Mouse (Mus musculus): ENCODE data around the gene Hal. TPM values are rescaled to one million over a fixed set of nuclear protein-coding genes. Genes with fewer than 3 reads are reported as not detected.

The Hal gene
- polyA plus RNA-seq, 1 experiment from 2014 or later = 3.4 TPM

- WGBS = 83% methylated on average over 14 of the region's 14 CpGs
- no peaks in the 10 kb centered on the region for H3K4me1 ChIP-seq
Measured at GRCm38 (mm10) chr10:93564518-93565090, 76.0 kb downstream of the Hal start.

GRCm38 (mm10) chr10:93567066-93567465, 78.5 kb downstream of the Hal start:
- Histone ChIP-seq H3K36me3 (no peaks in the 10 kb centered on the region), H3K4me3 (replicated peaks) (no peak overlapping the region), H3K9ac (no peak overlapping the region), H3K27ac (replicated peaks) (no peak overlapping the region), H3K27me3 (no peaks in the 10 kb centered on the region), H3K4me2 (replicated peaks) (no peak overlapping the region), H3K9me3 (replicated peaks) (no peaks in the 10 kb centered on the region), H3K4me1 (no peaks in the 10 kb centered on the region)
- no peak for ATAC-seq (ENCODE audit: insufficient number of reproducible peaks, low FRiP score, low TSS enrichment, low read depth)
- WGBS = 74% methylated on average over 10 of the region's 10 CpGs

More at GRCm38 (mm10) chr10:93564518-93565090, 76.0 kb downstream of the Hal start:
- Histone ChIP-seq H3K9me3 (replicated peaks) (no peaks in the 10 kb centered on the region), H3K36me3 (no peaks in the 10 kb centered on the region), H3K27ac (replicated peaks) (no peak overlapping the region), H3K4me2 (replicated peaks) (no peak overlapping the region), H3K27me3 (no peaks in the 10 kb centered on the region), H3K4me3 (replicated peaks) (no peak overlapping the region), H3K9ac (no peak overlapping the region)
- no peak for ATAC-seq (ENCODE audit: insufficient number of reproducible peaks, low FRiP score, low TSS enrichment, low read depth)

- no peak overlapping the region for H3K9ac ChIP-seq
- WGBS = 91% methylated on average over 11 of the region's 11 CpGs
- no peaks in the 10 kb centered on the region for H3K9me3 ChIP-seq (replicated peaks)
- H3K36me3 ChIP-seq = no peaks in the 10 kb centered on the region
- no peak overlapping the region for H3K4me2 ChIP-seq (replicated peaks)
- H3K4me3 ChIP-seq (replicated peaks) = no peak overlapping the region
- ATAC-seq (ENCODE audit: insufficient number of reproducible peaks, low FRiP score, low TSS enrichment, low read depth) = no peak
- no peaks in the 10 kb centered on the region for H3K4me1 ChIP-seq
- H3K27me3 ChIP-seq = no peaks in the 10 kb centered on the region
- H3K27ac ChIP-seq (replicated peaks) = no peak overlapping the region
Measured at GRCm38 (mm10) chr10:93567841-93568566, 79.4 kb downstream of the Hal start.

- no peak for ATAC-seq (ENCODE audit: insufficient number of reproducible peaks, low FRiP score, low TSS enrichment, low read depth)
Measured at GRCm38 (mm10) chr10:93568671-93569070, 80.1 kb downstream of the Hal start.

More at GRCm38 (mm10) chr10:93568671-93569070, 80.1 kb downstream of the Hal start:
- no peaks in the 10 kb centered on the region for H3K27me3 ChIP-seq
- H3K36me3 ChIP-seq = no peaks in the 10 kb centered on the region
- H3K4me2 ChIP-seq (replicated peaks) = no peak overlapping the region
- WGBS = 83% methylated on average over 6 of the region's 6 CpGs
- no peaks in the 10 kb centered on the region for H3K9me3 ChIP-seq (replicated peaks)
- H3K27ac ChIP-seq (replicated peaks) = no peak overlapping the region
- no peaks in the 10 kb centered on the region for H3K4me1 ChIP-seq
- H3K9ac ChIP-seq = no peak overlapping the region
- H3K4me3 ChIP-seq (replicated peaks) = no peak overlapping the region

Other genes with a start within 250 kb of the Hal start
- 31.5 and 31.9 TPM in 2 replicates for gene Elk3, start 177.6 kb upstream of the Hal start, polyA plus RNA-seq (2015; fragmentation: Nextera tagmentation; extraction: Ambion mirVana)
- gene Lta4h, start 35.4 kb upstream of the Hal start, polyA plus RNA-seq (2015; fragmentation: Nextera tagmentation; extraction: Ambion mirVana) = 202 and 203 TPM in 2 replicates
- gene Amdhd1, start 51.3 kb downstream of the Hal start, polyA plus RNA-seq (2015; fragmentation: Nextera tagmentation; extraction: Ambion mirVana) = 0.11 and 0.29 TPM in 2 replicates
- 0.41 TPM in 2 replicates for gene Ccdc38, start 51.9 kb downstream of the Hal start, polyA plus RNA-seq (2015; fragmentation: Nextera tagmentation; extraction: Ambion mirVana)
- 103 and 107 TPM in 2 replicates for gene Snrpf, start 100.9 kb downstream of the Hal start, polyA plus RNA-seq (2015; fragmentation: Nextera tagmentation; extraction: Ambion mirVana)
- gene Ntn4, start 151.9 kb downstream of the Hal start, polyA plus RNA-seq (2015; fragmentation: Nextera tagmentation; extraction: Ambion mirVana) = 1.1 TPM in 2 replicates

Data from embryonic facial prominence, embryonic 15.5 days (tissue).